Mouse (Mus musculus): ENCODE results near the gene Arsb. TPM values are rescaled to one million over a fixed set of nuclear protein-coding genes. Genes with fewer than 3 reads are reported as not detected.

Gene Arsb
- total and polyA plus RNA-seq, 3 experiments = 0.01 to 0.05 TPM; not detected in 1

- no peak for TF ChIP-seq TAL1 (conservative IDR thresholded peaks at IDR 0.05; ENCODE audit: low read depth, low read length)
- no peak for TF ChIP-seq CTCF (IDR thresholded peaks at IDR 0.05; ENCODE audit: low read depth, low read length)
- no peak for TF ChIP-seq POLR2AphosphoS5 (IDR thresholded peaks at IDR 0.05; ENCODE audit: insufficient replicate concordance, low read depth, low read length)
- TF ChIP-seq GATA2 (IDR thresholded peaks at IDR 0.05; ENCODE audit: borderline replicate concordance, low read depth, low read length) = no peak
- TF ChIP-seq GATA1 (IDR thresholded peaks at IDR 0.05; ENCODE audit: borderline replicate concordance, low read length) = no peak
- no peak for DNase-seq (ENCODE audit: low spot score)
These were observed 50.6 kb downstream of the Arsb start for GRCm38 (mm10) chr13:93822001-93822400.

GRCm38 (mm10) chr13:93825792-93826558, 54.5 kb downstream of the Arsb start:
- no peaks in the 10 kb centered on the region for H3K4me1 ChIP-seq (ENCODE audit: insufficient read depth, low read depth, low read length)
- no peaks in the 10 kb centered on the region for H3K9me3 ChIP-seq (replicated peaks)
- TF ChIP-seq CTCF (IDR thresholded peaks at IDR 0.05; ENCODE audit: low read depth, low read length) (no peak), GATA2 (IDR thresholded peaks at IDR 0.05; ENCODE audit: borderline replicate concordance, low read depth, low read length) (no peak), GATA1 (IDR thresholded peaks at IDR 0.05; ENCODE audit: borderline replicate concordance, low read length) (no peak), POLR2AphosphoS5 (IDR thresholded peaks at IDR 0.05; ENCODE audit: insufficient replicate concordance, low read depth, low read length) (no peak), TAL1 (conservative IDR thresholded peaks at IDR 0.05; ENCODE audit: low read depth, low read length) (no peak)
- no peak overlapping the region for H3K4me3 ChIP-seq (ENCODE audit: low read depth, low read length)
- ATAC-seq (ENCODE audit: extremely low read depth, insufficient number of reproducible peaks, low FRiP score, poor library complexity, severe bottlenecking) (no peak), DNase-seq (ENCODE audit: low spot score) (no peak)
- H3K27me3 ChIP-seq (ENCODE audit: insufficient read depth, low read length) = no peaks in the 10 kb centered on the region
- H3K36me3 ChIP-seq (replicated peaks) = no peaks in the 10 kb centered on the region

More at GRCm38 (mm10) chr13:93822001-93822400, 50.6 kb downstream of the Arsb start:
- Histone ChIP-seq H3K4me3 (ENCODE audit: low read depth, low read length) (no peak overlapping the region), H3K27me3 (ENCODE audit: insufficient read depth, low read length) (peaks cover 2% of the 10 kb centered on the region; the same call in 1 of the 2 replicates), H3K9me3 (replicated peaks) (no peaks in the 10 kb centered on the region), H3K36me3 (replicated peaks) (no peaks in the 10 kb centered on the region), H3K4me1 (ENCODE audit: insufficient read depth, low read depth, low read length) (no peaks in the 10 kb centered on the region)
- ATAC-seq (ENCODE audit: extremely low read depth, insufficient number of reproducible peaks, low FRiP score, poor library complexity, severe bottlenecking) = no peak

- no peak for DNase-seq (ENCODE audit: low spot score)
- Histone ChIP-seq H3K4me1 (ENCODE audit: insufficient read depth, low read depth, low read length) (no peaks in the 10 kb centered on the region), H3K9me3 (replicated peaks) (no peaks in the 10 kb centered on the region), H3K4me3 (ENCODE audit: low read depth, low read length) (no peak overlapping the region), H3K36me3 (replicated peaks) (no peaks in the 10 kb centered on the region), H3K27me3 (ENCODE audit: insufficient read depth, low read length) (no peaks in the 10 kb centered on the region)
- ATAC-seq (ENCODE audit: extremely low read depth, insufficient number of reproducible peaks, low FRiP score, poor library complexity, severe bottlenecking) = no peak
- TF ChIP-seq CTCF (IDR thresholded peaks at IDR 0.05; ENCODE audit: low read depth, low read length) = no peak
- no peak for TF ChIP-seq GATA1 (IDR thresholded peaks at IDR 0.05; ENCODE audit: borderline replicate concordance, low read length)
- TF ChIP-seq TAL1 (conservative IDR thresholded peaks at IDR 0.05; ENCODE audit: low read depth, low read length) = no peak
- no peak for TF ChIP-seq GATA2 (IDR thresholded peaks at IDR 0.05; ENCODE audit: borderline replicate concordance, low read depth, low read length)
- no peak for TF ChIP-seq POLR2AphosphoS5 (IDR thresholded peaks at IDR 0.05; ENCODE audit: insufficient replicate concordance, low read depth, low read length)
These were observed 56.3 kb downstream of the Arsb start for GRCm38 (mm10) chr13:93827745-93828144.

- DNase-seq (ENCODE audit: low spot score) (no peak), ATAC-seq (ENCODE audit: extremely low read depth, insufficient number of reproducible peaks, low FRiP score, poor library complexity, severe bottlenecking) (no peak)
- H3K4me1 ChIP-seq (ENCODE audit: insufficient read depth, low read depth, low read length) = no peaks in the 10 kb centered on the region
- H3K9me3 ChIP-seq (replicated peaks) = no peaks in the 10 kb centered on the region
- no peaks in the 10 kb centered on the region for H3K27me3 ChIP-seq (ENCODE audit: insufficient read depth, low read length)
- H3K4me3 ChIP-seq (ENCODE audit: low read depth, low read length) = no peak overlapping the region
- no peak for TF ChIP-seq GATA2 (IDR thresholded peaks at IDR 0.05; ENCODE audit: borderline replicate concordance, low read depth, low read length)
- TF ChIP-seq POLR2AphosphoS5 (IDR thresholded peaks at IDR 0.05; ENCODE audit: insufficient replicate concordance, low read depth, low read length) = no peak
- no peak for TF ChIP-seq CTCF (IDR thresholded peaks at IDR 0.05; ENCODE audit: low read depth, low read length)
- TF ChIP-seq TAL1 (conservative IDR thresholded peaks at IDR 0.05; ENCODE audit: low read depth, low read length) = no peak
- no peak for TF ChIP-seq GATA1 (IDR thresholded peaks at IDR 0.05; ENCODE audit: borderline replicate concordance, low read length)
- no peaks in the 10 kb centered on the region for H3K36me3 ChIP-seq (replicated peaks)
These were observed 58.3 kb downstream of the Arsb start for GRCm38 (mm10) chr13:93829565-93830293.

GRCm38 (mm10) chr13:93830294-93830645, 58.8 kb downstream of the Arsb start:
- Histone ChIP-seq H3K4me1 (ENCODE audit: insufficient read depth, low read depth, low read length) (no peaks in the 10 kb centered on the region), H3K27me3 (ENCODE audit: insufficient read depth, low read length) (no peaks in the 10 kb centered on the region), H3K4me3 (ENCODE audit: low read depth, low read length) (no peak overlapping the region), H3K9me3 (replicated peaks) (no peaks in the 10 kb centered on the region), H3K36me3 (replicated peaks) (no peaks in the 10 kb centered on the region)
- TF ChIP-seq POLR2AphosphoS5 (IDR thresholded peaks at IDR 0.05; ENCODE audit: insufficient replicate concordance, low read depth, low read length) (no peak), GATA2 (IDR thresholded peaks at IDR 0.05; ENCODE audit: borderline replicate concordance, low read depth, low read length) (no peak), CTCF (IDR thresholded peaks at IDR 0.05; ENCODE audit: low read depth, low read length) (no peak), GATA1 (IDR thresholded peaks at IDR 0.05; ENCODE audit: borderline replicate concordance, low read length) (no peak), TAL1 (conservative IDR thresholded peaks at IDR 0.05; ENCODE audit: low read depth, low read length) (no peak)
- DNase-seq (ENCODE audit: low spot score) (no peak), ATAC-seq (ENCODE audit: extremely low read depth, insufficient number of reproducible peaks, low FRiP score, poor library complexity, severe bottlenecking) (no peak)

Data from G1E (cell line).